Mouse (Mus musculus) heart, postnatal 36 days (tissue): ENCODE results near the gene C2. TPM values are rescaled to one million over a fixed set of nuclear protein-coding genes. Genes with fewer than 3 reads are reported as not detected.
A peak's percentile ranks its signal among the peaks of the same experiment; 100 is the strongest.
"Not testable (repeated sequence)": the region's sequence is repeated elsewhere in the genome, so short reads cannot be mapped to it uniquely, and the experiment has no call there.

Experiments used
- DNase-seq, 2 experiments: peaks; one replicate each; pipeline ENCODE4 v3.0.0; 2021 to 2022
- intact Hi-C: fragments of 180-260 bp; cut with DNase I; formaldehyde crosslinking; loops from one replicate; pipeline ENCODE4 v1.15.1; 2025
- total RNA-seq, 2 experiments: library from RNA; stranded (reverse); gene quantifications; 2 replicates each; pipeline ENCODE4 v1.2.3; 2021

C2 gene
- total RNA-seq, 2 experiments from 2014 or later, result 3.1 to 4.4 TPM

DNA sequence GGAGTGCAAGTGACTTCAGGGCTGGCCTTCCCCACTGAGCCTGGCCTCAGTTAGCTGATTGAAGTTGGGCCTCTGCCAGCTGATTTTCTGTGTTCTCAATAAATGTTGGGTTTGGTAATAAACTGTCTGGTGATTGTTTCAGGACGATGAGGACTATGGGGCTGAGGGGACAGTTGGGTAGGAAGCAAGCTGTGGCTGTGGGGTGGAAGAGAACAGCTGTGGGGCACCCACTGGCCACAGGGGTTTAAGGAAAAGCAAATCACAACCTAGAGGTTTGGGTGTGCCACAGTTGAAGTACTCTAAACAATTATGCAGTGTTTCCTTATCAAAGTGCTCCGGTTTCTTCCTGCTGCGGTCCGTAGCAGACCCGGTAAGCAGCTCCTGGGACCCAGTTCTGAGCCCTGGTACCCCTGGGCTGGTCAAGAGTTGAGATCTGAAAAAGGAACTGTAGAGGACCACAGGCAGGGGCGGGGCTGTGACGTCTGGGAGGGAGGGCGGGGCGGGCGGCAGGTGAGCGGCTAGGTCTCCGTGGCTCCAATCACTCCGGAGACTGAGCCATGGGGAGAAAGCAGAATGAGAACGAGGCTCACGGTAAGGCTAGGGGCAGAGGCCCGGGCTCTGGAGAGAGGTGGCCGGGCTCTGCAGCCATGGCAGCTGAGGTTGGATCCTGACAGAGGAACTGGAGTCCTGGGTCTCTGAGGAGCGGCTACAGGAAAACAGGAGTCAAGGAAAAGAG is 16.0 kb upstream of the C2 start, which contains the start of gene Slc44a4:
Slc44a4 (plus strand) TSS at position 537 of the 736 bp plus-strand sequence.
- intact Hi-C loops, result no loop called here
- DNase-seq, result no peak

DNA sequence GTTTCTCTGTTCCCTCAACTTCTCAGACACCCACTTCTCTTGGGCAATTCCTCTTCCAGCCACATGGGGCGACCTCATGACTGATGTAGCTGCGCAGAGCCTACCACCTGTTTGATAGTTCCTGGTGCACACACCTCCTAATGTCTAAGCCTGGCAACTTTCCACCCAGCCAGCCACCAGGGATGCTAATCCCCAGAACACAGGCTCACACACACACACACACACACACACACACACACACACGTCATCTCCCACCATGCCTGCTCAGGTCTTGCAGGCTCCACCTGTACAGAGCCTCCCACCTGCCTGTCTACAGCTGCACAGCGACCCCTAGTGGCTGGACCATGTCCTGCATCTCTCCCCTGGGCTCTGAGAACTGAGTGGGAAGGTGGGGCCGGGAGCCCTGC is 13.9 kb upstream of the C2 start:
- intact Hi-C loops, result loop anchor here (1.0 kb wide), 1 partner anchor 56 kb away; no protein-coding TSS in a partner anchor
- DNase-seq, result peak; percentile 78 to 85

DNA sequence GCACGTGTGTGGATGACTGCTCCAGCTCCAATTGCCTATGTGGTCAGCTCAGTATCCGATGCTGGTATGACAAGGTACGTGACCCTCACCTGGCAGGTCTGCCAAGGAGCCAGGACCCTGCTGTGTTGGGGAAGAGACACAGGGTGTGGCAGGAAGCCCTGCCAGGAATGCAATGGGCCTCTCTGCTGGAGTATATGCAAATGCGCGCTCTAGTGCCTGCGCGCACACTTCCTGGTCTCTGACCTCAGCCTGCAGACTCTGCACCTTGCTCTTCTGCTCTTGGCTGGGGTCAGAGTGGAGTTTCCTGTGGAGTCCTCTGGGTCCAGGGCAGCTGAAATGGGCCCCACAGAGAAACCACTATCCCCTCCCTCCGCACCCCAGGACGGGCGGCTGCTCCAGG is 12.9 kb upstream of the C2 start:
- intact Hi-C loops, result no loop called here
- DNase-seq, result no peak

DNA sequence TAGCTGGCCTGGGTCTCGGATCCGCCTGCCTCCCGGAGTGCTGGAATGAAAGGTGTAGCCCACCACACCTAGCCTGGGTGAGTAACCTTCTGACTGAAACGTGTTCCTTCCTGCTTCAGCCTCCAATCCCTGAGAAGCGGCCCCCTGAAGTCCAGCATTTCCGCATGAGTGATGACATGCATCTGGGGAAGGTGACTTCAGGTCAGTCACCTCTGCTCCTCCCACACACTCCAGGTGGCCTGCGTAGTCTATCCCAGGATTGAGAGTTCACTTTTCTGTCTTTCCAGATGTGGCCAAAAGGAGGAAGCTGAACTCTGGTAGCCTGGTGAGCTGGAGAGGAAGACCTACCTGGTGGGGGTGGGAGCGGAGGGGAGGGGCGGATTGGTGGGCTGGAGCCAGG is 4.8 kb upstream of the C2 start:
- no peak for DNase-seq
- intact Hi-C loops, result no loop called here

DNA sequence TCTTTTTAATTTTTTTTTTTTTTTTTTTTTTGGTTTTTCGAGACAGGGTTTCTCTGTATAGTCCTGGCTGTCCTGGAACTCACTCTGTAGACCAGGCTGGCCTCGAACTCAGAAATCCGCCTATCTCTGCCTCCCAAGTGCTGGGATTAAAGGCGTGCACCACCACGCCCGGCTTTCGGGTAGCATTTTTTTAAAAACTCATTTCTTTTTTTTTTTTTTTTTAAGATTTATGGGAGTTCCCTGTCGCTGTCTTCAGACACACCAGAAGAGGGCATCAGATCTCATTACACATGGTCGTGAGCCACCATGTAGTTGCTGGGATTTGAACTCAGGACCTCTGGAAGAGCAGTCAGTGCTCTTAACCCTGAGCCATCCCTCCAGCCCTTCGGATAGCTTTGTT is 3.9 kb upstream of the C2 start:
- DNase-seq, intact Hi-C loops: not testable (repeated sequence)

DNA sequence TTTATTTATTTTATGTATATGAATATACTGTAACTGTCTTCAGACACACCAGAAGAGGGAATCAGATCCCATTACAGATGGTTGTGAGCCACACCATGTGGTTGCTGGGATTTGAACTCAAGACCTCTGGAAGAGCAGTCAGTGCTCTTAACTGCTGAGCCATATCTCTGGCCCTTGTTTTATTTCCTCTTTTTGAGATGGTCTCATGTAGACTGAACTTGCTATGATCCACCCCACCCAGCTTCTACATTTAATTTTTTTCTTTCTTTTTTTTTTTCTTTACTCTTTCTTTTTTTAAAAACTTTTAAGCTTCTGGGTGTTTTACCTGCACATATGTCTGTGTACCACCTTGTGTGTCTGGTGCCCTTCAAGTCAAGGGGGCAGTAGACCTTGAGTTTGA is 2.8 kb upstream of the C2 start:
- intact Hi-C loops, DNase-seq: not testable (repeated sequence)

DNA sequence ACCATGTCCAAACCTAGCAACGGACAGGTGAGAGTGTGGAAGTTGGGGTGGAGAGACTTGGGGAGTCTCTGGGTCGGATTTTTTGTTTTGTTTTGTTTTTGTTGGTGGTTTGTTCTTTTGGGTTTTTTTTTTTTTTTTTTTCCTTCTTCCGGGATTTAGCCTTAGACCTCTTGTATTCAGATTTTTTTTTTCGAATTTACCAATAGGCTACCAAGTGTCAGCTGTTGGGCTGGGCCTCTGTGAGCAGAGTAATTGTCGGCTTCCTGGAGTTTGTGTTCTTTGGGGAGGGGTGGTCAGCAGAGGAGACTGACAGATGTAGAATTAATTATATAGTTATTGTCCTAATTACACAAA is 1.8 kb upstream of the C2 start:
- no peak for DNase-seq
- intact Hi-C loops, result loop anchor here (2.0 to 10.0 kb wide), 4 partner anchors 31 to 345 kb away; partner anchors contain the start of genes Ddx39b and Neu1

DNA sequence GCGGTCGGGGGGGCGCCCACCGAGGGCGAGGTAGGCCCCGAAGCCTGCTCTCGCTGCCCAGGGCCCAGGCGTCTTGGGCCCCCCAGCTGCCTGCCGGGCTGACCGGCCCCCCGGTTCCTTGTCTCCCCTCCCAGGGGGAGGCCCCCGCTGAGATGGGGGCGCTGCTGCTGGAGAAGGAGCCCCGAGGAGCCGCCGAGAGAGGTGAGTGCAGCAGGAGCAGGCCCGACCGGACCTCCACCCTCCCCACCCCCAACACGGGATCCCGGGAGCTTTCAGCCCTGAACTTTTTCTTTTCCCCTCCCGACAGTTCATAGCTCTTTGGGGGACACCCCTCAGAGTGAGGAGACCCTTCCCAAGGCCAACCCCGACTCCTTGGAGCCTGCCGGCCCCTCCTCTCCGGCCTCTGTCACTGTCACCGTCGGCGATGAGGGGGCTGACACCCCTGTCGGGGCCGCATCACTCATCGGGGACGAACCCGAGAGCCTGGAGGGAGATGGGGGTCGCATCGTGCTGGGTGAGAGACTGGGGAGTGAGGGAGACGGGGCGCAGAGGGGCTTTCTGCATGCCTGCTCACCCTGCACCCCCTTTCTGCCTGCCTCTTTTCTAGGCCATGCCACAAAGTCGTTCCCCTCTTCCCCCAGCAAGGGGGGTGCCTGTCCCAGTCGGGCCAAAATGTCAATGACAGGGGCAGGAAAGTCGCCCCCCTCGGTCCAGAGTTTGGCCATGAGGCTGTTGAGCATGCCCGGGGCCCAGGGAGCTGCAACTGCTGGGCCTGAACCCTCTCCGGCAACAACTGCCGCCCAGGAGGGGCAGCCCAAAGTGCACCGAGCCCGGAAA is 1.2 kb upstream of the C2 start:
- intact Hi-C loops, result loop anchor here (2.0 to 10.0 kb wide), 4 partner anchors 32 to 346 kb away; partner anchors contain the start of genes Ddx39b and Neu1
- DNase-seq, result peak; percentile 50 to 71

DNA sequence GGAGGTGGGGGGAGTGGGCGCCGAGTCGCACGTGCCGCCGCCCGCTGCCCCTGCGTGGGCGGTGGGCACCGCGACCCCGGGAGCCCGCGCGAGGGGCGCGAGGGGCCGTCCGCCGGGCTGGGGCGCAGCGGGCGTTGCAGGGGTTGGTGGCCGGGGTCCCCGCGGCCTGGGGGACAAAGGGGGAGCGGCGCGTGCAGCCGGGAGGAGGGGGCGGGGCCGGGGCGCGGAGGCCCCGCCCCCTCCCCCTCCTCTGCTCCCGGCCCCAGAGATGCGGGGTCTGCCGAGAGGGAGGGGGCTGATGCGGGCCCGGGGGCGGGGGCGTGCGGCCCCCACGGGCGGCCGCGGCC is 614 bp upstream of the C2 start:
- DNase-seq, result no peak
- intact Hi-C loops, result loop anchor here (2.0 to 10.0 kb wide), 4 partner anchors 32 to 346 kb away; partner anchors contain the start of genes Ddx39b and Neu1

DNA sequence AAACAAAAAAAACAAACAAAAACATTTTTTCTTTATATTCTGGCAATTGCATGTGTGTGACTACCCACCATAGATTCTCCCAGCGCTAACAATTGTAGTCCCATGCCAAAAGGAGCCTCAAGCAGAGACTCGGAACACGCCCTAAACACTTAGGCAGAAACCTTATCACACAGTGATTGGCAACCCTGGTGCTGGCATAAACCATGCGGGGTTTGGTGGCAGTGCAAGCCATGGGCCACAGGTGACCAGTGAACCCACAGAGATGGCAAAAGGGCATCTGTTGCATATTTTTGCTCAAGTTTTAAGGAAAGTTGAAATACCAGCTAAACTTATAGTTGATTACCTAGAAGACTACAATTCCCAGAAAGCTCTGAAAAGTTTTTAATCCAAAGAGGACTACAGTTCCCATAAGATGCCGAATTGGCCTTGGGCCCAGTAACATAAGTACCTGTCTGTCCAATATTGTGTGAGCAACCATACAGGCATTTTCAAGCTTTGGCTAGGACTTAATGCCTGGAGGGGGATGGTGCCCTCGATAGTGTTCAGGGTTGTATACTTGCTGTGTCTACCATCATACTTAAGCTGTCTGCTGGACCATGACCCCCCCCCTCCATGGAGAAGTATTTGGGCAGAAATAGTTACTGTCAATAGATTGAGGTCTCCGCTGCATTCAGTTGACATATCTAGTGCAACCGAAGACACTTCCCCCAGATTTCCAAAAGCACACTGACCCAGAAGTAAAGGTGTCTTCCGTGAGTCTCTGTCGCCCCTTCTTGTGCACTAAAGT is 499 bp downstream of the C2 start:
- intact Hi-C loops, result loop anchor here (2.0 to 10.0 kb wide), 4 partner anchors 33 to 347 kb away; partner anchors contain the start of genes Ddx39b and Neu1
- DNase-seq, result no peak

DNA sequence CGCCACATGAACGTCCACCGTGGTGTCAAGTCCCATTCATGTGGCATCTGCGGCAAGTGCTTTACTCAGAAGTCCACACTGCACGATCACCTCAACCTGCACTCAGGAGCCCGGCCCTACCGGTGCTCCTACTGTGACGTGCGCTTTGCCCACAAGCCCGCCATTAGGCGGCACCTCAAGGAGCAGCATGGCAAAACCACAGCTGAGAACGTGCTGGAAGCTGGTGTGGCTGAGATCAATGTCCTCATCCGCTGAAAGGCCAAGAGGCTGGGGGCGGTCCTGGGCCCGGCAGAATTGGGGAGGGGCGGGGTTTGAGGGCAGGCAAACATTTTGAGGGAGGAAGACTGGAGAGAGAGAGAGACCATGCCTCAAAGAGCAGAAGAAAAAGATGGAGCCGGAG is 1.7 kb downstream of the C2 start:
- DNase-seq, result no peak
- intact Hi-C loops, result loop anchor here (5.0 to 10.0 kb wide), 2 partner anchors 289 to 348 kb away; partner anchors contain the start of gene Ddx39b

DNA sequence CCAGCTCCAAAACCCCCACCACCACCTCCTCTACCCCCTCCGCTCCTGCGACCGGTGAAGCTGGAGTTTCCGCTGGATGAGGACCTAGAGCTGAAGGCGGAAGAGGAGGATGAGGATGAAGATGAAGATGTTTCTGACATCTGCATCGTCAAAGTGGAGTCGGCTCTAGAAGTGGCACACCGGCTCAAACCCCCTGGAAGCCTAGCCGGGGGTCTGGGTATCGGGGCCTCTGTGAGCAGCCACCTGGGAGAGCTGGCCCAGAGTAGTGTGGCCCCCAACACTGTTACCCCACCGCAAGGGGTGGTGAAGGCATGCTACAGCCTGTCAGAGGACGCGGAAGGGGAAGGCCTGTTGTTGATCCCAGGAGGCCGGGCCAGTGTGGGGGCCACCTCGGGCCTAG is 2.3 kb downstream of the C2 start:
- DNase-seq, result no peak
- intact Hi-C loops, result loop anchor here (5.0 to 10.0 kb wide), 2 partner anchors 288 to 349 kb away; partner anchors contain the start of gene Ddx39b

DNA sequence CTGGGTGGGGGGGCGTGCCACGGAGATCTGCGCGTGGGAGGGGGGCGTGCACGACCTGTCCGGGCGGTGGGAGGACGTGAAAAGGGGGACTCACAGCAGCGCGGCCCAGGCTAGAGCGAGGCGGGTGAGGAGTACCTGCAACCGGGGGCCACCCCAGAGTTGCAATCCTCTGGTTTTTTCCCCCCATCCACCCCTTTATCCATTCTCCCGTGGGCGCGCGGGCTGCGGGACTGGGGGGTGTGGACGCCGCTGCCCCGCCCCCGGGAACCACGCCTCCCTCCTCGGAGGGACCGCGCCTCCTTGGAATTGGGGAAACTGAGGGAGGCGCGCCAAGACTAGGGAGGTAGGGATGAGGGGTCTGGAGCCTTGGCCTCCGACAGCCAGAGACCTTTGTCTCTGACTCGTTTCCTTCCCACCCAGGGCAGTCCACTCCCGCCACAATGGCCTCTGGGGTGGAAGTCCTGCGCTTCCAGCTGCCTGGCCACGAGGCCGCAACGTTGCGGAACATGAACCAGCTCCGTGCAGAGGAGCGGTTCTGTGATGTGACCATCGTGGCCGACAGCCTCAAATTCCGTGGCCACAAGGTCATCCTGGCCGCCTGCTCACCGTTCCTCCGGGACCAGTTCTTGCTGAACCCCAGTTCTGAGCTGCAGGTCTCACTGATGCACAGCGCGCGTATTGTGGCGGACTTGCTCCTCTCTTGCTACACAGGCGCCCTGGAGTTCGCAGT is 3.1 kb downstream of the C2 start:
- DNase-seq, result peak; percentile 62 to 66

DNA sequence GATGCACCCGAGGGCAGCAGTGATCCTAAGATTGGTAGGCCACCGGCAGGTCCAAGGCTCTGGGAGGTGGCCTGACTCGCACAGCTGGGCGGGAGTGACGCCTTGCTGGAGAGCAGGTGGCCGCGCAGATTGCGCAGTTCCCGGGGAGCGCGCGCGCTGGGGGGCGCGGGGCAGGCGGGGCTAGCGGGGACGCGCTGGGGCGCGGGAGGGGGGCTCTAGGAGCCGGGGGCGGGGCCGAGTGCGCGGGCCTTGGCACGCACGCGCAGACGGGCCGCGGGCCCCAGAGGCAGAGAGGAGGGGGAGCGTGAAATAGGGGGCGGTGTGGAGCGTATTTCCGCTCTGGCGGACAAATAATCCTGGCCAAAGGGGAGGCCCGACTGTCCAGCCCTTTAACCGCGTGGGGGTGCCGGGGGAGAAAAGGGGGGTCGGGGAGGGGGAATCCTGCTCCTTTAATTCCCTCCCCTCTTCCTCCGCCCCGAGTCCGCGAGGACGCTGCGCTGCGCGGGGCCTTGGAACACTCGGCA is 3.9 kb downstream of the C2 start:
- intact Hi-C loops, result loop anchor here (5.0 to 10.0 kb wide), 2 partner anchors 351 to 897 kb away; partner anchors contain the start of gene Ddx39b
- peak; percentile 93 to 94 for DNase-seq

More for the DNA sequence above, 3.1 kb downstream of the C2 start:
- intact Hi-C loops, result loop anchor here (5.0 to 10.0 kb wide), 3 partner anchors 288 to 898 kb away; partner anchors contain the start of gene Ddx39b

DNA sequence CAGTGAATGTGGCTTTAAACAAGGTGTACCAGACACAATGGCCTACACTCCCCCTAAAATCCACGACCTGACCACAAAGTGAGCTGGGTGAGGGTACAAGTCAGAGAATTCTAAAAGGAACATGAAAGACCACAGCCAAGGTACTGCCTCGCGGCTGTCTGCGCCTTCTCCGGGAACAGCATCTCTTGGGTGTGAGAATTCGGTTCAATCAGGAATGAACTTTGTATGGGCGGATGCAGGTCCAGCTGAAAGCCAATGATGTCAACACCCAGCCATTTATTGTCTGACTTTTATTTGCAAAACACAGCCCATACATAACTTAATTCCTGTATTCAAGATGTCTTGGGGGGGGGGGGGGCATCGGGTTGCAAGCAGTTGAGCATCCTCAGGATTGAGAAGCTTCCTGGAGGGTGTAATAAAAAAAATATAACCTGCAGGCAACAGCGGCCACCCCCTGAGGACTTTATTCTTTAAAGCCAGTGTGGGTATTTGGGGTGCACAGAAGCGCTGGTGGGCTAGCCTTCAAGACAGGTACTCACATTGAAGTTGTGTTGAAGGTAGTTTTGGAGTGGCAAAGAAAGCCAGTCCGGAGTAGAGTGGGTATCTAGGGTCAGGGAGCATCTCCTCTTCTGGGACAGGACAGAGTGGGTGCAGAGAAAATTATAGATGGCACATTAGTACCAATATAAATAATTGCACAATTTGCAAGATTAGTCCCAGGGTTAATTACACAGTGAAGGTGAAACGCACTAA is 4.8 kb downstream of the C2 start:
- DNase-seq, result no peak
- intact Hi-C loops, result loop anchor here (2.0 to 10.0 kb wide), 3 partner anchors 36 to 896 kb away; partner anchors contain the start of gene Ddx39b

DNA sequence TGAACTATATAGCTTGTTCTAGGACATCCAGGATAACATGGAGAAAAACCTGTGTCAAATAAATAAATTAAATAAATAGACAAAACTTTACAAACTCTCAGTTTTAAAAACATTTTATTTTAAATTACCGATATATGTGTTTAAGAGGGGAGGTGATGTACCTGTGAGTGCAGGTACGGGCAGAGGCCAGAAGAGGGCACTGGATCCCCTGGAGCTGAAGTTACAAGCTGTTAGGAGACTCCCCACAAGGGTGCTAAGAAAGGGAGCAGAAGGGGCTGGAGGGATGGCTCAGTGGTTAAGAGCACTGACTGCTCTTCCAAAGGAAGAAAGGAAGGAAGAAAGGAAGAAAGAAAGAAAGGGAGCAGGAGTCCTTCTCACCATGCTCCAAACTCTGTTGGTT is 6.7 kb downstream of the C2 start:
- intact Hi-C loops, result loop anchor here (5.0 to 10.0 kb wide), 2 partner anchors 353 to 894 kb away; partner anchors contain the start of gene Ddx39b
- DNase-seq, result no peak

DNA sequence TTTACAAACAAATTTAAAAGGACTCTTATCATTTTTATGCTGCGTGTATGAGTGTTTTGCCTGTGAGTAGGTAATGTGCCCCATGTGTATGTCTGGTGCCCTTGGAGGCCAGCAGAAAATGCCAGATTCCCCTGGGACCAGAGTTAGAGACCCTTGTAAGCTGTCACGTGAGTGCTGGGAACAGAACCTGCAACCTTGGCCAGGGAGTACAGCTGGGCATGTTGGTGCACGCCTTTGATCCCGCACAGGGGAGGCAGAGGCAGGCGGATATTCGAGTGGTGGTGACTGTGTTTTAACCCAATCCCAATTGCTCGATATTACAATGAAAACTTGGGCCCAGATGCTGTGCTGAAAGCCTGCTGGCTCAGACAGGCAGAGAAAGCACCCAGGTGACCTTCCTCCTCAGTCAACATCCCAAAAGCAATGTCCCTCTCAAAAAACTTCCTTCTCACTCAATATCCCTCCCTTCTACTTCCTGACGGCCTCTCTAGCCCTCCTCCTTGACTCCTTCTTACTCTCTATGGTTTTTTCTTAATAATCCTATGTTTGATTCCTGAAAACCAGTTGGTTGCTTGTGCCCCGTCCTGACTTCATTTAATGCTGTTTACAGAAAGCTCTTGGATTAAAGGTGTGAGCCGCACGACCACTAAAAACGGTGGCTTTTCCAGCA is 7.9 kb downstream of the C2 start:
- DNase-seq, result no peak
- intact Hi-C loops, result loop anchor here (5.0 to 10.0 kb wide), 2 partner anchors 355 to 893 kb away; partner anchors contain the start of gene Ddx39b

DNA sequence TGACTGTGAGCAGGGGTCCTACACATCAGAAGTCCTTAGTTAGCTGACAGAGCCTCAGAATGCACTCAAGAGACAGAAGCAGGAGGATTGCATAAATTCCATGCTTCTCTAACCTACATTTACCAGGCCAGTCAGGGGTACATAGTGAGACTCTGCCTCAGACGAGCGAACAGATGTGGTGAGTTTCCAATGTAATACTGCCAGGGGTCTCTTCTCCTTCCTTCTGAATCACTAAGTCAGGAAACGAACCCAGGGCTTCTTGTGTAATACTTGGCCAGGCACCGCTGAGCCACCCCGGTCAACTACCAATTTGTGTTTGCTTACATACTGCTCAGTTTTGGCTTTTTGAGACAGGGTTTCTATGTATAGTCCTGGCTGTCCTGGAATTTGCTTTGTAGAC is 10.1 kb downstream of the C2 start:
- no peak for DNase-seq
- intact Hi-C loops, result no loop called here
